Mouse (Mus musculus) kidney, adult 2 months (tissue): ENCODE measurements around the gene Ccdc33. TPM values are rescaled to one million over a fixed set of nuclear protein-coding genes. Genes with fewer than 3 reads are reported as not detected.
A peak's percentile ranks its signal among the peaks of the same experiment; 100 is the strongest.

Source experiments
- DNase-seq: peaks from one replicate; pipeline ENCODE4 v3.0.0; 2021
- H3K27ac ChIP-seq: fragments of 200-500 bp; 2 replicates; pipeline ENCODE4 v1.5.1; 2012; ENCODE audit warnings: low read depth, low read length, control low read depth, inconsistent platforms; ENCODE audit not compliant: insufficient read depth
- H3K27me3 ChIP-seq: fragments of 200-500 bp; replicated peaks from 2 replicates; pipeline ENCODE4 v1.6.1; 2012; ENCODE audit warnings: mild to moderate bottlenecking, moderate library complexity, low read length, inconsistent platforms; ENCODE audit not compliant: control insufficient read depth, insufficient read depth
- H3K36me3 ChIP-seq: fragments of 200-500 bp; 2 replicates; pipeline ENCODE4 v1.6.1; 2012; ENCODE audit warnings: mild to moderate bottlenecking, moderate library complexity, low read length, inconsistent platforms; ENCODE audit not compliant: control insufficient read depth, insufficient read depth
- H3K4me1 ChIP-seq: fragments of 200-500 bp; 2 replicates; pipeline ENCODE4 v1.6.1; 2011; ENCODE audit warnings: low read length; ENCODE audit not compliant: control insufficient read depth, insufficient read depth
- H3K4me3 ChIP-seq: fragments of 200-500 bp; 2 replicates; pipeline ENCODE4 v1.5.1; 2011; ENCODE audit warnings: mild to moderate bottlenecking, low read depth, low read length, control low read depth; ENCODE audit not compliant: insufficient read depth
- CTCF ChIP-seq: fragments of 200-500 bp; conservative IDR thresholded peaks from 2 replicates; pipeline ENCODE4 v1.5.1; 2011; ENCODE audit warnings: low read depth, mild to moderate bottlenecking, control low read depth, low read length, moderate library complexity, mixed read lengths; ENCODE audit not compliant: insufficient read depth, insufficient read length
- POLR2A ChIP-seq: fragments of 200-500 bp; IDR thresholded peaks from one replicate; pipeline ENCODE4 v1.6.1; 2011; ENCODE audit warnings: low read depth, low read length, control low read depth
- WGBS: fragments of 180-500 bp; shearing (Covaris S2); methylation state at CpG from one replicate; pipeline ENCODE4 v1.1.7; 2018; 5-methylcytosine and 5-hydroxymethylcytosine counted together
- polyA plus RNA-seq: library from polyadenylated mRNA; depleted of rRNA; stranded (reverse); fragments of >200 nt; gene quantifications from 2 replicates; pipeline ENCODE4 v1.2.3, GENCODE M21; 2012

The Ccdc33 gene
- polyA plus RNA-seq, 1 experiment = not detected

- H3K27ac ChIP-seq = no peak overlapping the region
- no peak for TF ChIP-seq CTCF
- no peak for TF ChIP-seq POLR2A
- H3K4me1 ChIP-seq = no peaks in the 10 kb centered on the region
Observed at GRCm38 (mm10) chr9:58130909-58131308, 12.3 kb upstream of the Ccdc33 start.

GRCm38 (mm10) chr9:58129508-58129907, 10.9 kb upstream of the Ccdc33 start:
- Histone ChIP-seq H3K4me3 (no peak overlapping the region), H3K36me3 (no peaks in the 10 kb centered on the region), H3K27me3 (no peaks in the 10 kb centered on the region), H3K27ac (no peak overlapping the region), H3K4me1 (no peaks in the 10 kb centered on the region)
- DNase-seq = no peak
- WGBS = 47% methylated on average over 8 of the region's 8 CpGs
- TF ChIP-seq POLR2A = no peak
- TF ChIP-seq CTCF = no peak

More at GRCm38 (mm10) chr9:58130909-58131308, 12.3 kb upstream of the Ccdc33 start:
- no peak overlapping the region for H3K4me3 ChIP-seq
- no peaks in the 10 kb centered on the region for H3K27me3 ChIP-seq
- H3K36me3 ChIP-seq = no peaks in the 10 kb centered on the region
- WGBS = 19% methylated on average over 3 of the region's 3 CpGs
- DNase-seq = peak; percentile 54

GRCm38 (mm10) chr9:58128926-58129413, 10.3 kb upstream of the Ccdc33 start:
- Histone ChIP-seq H3K27ac (no peak overlapping the region), H3K27me3 (no peaks in the 10 kb centered on the region), H3K4me1 (no peaks in the 10 kb centered on the region), H3K4me3 (no peak overlapping the region), H3K36me3 (no peaks in the 10 kb centered on the region)
- no peak for DNase-seq
- WGBS = 41% methylated on average over 13 of the region's 13 CpGs
- TF ChIP-seq POLR2A = no peak
- TF ChIP-seq CTCF = no peak

- no peaks in the 10 kb centered on the region for H3K27me3 ChIP-seq
- WGBS = 51% methylated on average over 4 of the region's 4 CpGs
- no peak overlapping the region for H3K27ac ChIP-seq
- H3K4me3 ChIP-seq = no peak overlapping the region
- no peak for DNase-seq
- TF ChIP-seq POLR2A = no peak
- no peak for TF ChIP-seq CTCF
- H3K4me1 ChIP-seq = no peaks in the 10 kb centered on the region
- no peaks in the 10 kb centered on the region for H3K36me3 ChIP-seq
Observed at GRCm38 (mm10) chr9:58125811-58126210, 7.2 kb upstream of the Ccdc33 start.

GRCm38 (mm10) chr9:58125085-58125484, 6.5 kb upstream of the Ccdc33 start:
- no peak overlapping the region for H3K4me3 ChIP-seq
- DNase-seq = peak; percentile 12
- TF ChIP-seq CTCF (no peak), POLR2A (no peak)

GRCm38 (mm10) chr9:58116024-58116651, 2.5 kb downstream of the Ccdc33 start:
- WGBS = 80% methylated on average over 7 of the region's 7 CpGs
- no peak overlapping the region for H3K27ac ChIP-seq
- H3K4me3 ChIP-seq = no peak overlapping the region
- DNase-seq = no peak
- TF ChIP-seq POLR2A = no peak
- H3K36me3 ChIP-seq = no peaks in the 10 kb centered on the region
- no peaks in the 10 kb centered on the region for H3K27me3 ChIP-seq
- no peaks in the 10 kb centered on the region; the same call in 1 of the 2 replicates for H3K4me1 ChIP-seq

More at GRCm38 (mm10) chr9:58125085-58125484, 6.5 kb upstream of the Ccdc33 start:
- Histone ChIP-seq H3K27ac (no peak overlapping the region), H3K27me3 (no peaks in the 10 kb centered on the region), H3K4me1 (no peaks in the 10 kb centered on the region), H3K36me3 (no peaks in the 10 kb centered on the region)
- 55% methylated on average over 3 of the region's 3 CpGs for WGBS

GRCm38 (mm10) chr9:58115297-58115925, 3.2 kb downstream of the Ccdc33 start:
- Histone ChIP-seq H3K36me3 (no peaks in the 10 kb centered on the region), H3K4me1 (no peaks in the 10 kb centered on the region; the same call in 1 of the 2 replicates), H3K27me3 (no peaks in the 10 kb centered on the region), H3K4me3 (no peak overlapping the region), H3K27ac (no peak overlapping the region)
- TF ChIP-seq CTCF (no peak), POLR2A (no peak)
- 75% methylated on average over 7 of the region's 7 CpGs for WGBS
- DNase-seq = no peak
